Mouse (Mus musculus): Measurements from ENCODE around the gene Tenm2. TPM values are rescaled to one million over a fixed set of nuclear protein-coding genes. Genes with fewer than 3 reads are reported as not detected.

The Tenm2 gene
- polyA plus RNA-seq, 1 experiment from 2014 or later = 1.9 TPM

GRCm38 (mm10) chr11:36537573-36538133 is 698.1 kb downstream of the Tenm2 start:
- no peak overlapping the region for H3K27ac ChIP-seq (ENCODE audit: low read length)
- ATAC-seq (ENCODE audit: insufficient read depth, low FRiP score) = no peak
- H3K9ac ChIP-seq (ENCODE audit: low read length) = no peak overlapping the region
- no peak overlapping the region for H3K4me2 ChIP-seq (ENCODE audit: low read depth, low read length)
- H3K4me3 ChIP-seq (replicated peaks; ENCODE audit: low read length) = no peak overlapping the region
- H3K27me3 ChIP-seq (ENCODE audit: control insufficient read depth, insufficient read depth, low read length) = no peaks in the 10 kb centered on the region
- H3K36me3 ChIP-seq (ENCODE audit: control insufficient read depth, insufficient read depth, low read length) = no peaks in the 10 kb centered on the region
- WGBS = 80% methylated on average over 9 of the region's 9 CpGs
- no peaks in the 10 kb centered on the region for H3K4me1 ChIP-seq (ENCODE audit: control insufficient read depth, insufficient read depth, low read length)
- H3K9me3 ChIP-seq (replicated peaks; ENCODE audit: control insufficient read depth, low read length) = no peaks in the 10 kb centered on the region

DNA sequence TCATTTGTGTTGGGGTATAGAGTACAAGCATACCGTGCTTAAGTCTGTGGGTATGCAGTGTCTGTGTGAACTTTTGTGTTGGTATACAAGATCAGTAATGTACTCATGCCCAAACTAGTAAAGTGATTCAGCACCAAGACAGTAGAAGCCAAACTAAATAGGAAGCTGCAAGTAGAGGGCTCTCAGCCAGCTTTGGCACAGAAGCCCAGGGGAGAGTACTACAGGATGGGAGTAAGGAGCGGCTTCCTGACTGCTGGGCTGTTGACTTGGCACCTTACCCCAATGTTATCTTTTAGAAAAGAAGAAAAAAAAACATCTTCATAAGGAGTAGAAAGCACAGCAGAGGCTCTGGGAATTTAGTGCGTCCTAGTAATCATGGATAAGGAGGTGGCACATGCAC is 700.2 kb downstream of the Tenm2 start:
- H3K9me3 ChIP-seq (replicated peaks; ENCODE audit: control insufficient read depth, low read length) = no peaks in the 10 kb centered on the region
- no peak overlapping the region for H3K27ac ChIP-seq (ENCODE audit: low read length)
- 79% methylated on average over 3 of the region's 3 CpGs for WGBS
- H3K4me3 ChIP-seq (replicated peaks; ENCODE audit: low read length) = no peak overlapping the region
- H3K9ac ChIP-seq (ENCODE audit: low read length) = no peak overlapping the region
- H3K36me3 ChIP-seq (ENCODE audit: control insufficient read depth, insufficient read depth, low read length) = no peaks in the 10 kb centered on the region
- no peak for ATAC-seq (ENCODE audit: insufficient read depth, low FRiP score)
- H3K4me1 ChIP-seq (ENCODE audit: control insufficient read depth, insufficient read depth, low read length) = no peaks in the 10 kb centered on the region
- H3K27me3 ChIP-seq (ENCODE audit: control insufficient read depth, insufficient read depth, low read length) = no peaks in the 10 kb centered on the region
- no peak overlapping the region for H3K4me2 ChIP-seq (ENCODE audit: low read depth, low read length)

DNA sequence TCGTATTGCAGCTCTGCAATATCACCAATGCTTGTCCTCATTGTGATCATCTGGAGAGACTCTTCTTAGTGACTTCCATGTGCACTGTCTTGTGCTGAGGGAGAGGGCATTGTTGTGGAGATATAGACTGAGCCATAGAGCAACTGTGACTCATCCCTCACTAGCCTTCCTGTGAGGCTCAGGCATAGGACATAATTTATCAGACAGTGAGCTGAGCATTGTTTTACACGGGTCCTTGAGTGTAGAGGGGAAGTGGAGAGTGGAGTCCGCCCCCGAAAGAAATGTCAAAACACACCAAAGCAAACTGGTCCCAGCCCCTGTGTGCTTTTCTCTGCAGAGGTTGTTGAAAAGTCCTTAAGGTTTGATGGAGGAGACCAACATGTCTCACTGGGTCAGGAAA is 704.1 kb downstream of the Tenm2 start:
- Histone ChIP-seq H3K9ac (ENCODE audit: low read length) (no peak overlapping the region), H3K27ac (ENCODE audit: low read length) (no peak overlapping the region), H3K36me3 (ENCODE audit: control insufficient read depth, insufficient read depth, low read length) (no peaks in the 10 kb centered on the region), H3K4me1 (ENCODE audit: control insufficient read depth, insufficient read depth, low read length) (no peaks in the 10 kb centered on the region), H3K9me3 (replicated peaks; ENCODE audit: control insufficient read depth, low read length) (no peaks in the 10 kb centered on the region), H3K27me3 (ENCODE audit: control insufficient read depth, insufficient read depth, low read length) (no peaks in the 10 kb centered on the region), H3K4me2 (ENCODE audit: low read depth, low read length) (no peak overlapping the region), H3K4me3 (replicated peaks; ENCODE audit: low read length) (no peak overlapping the region)
- WGBS = 72% methylated on average over 4 of the region's 4 CpGs
- no peak for ATAC-seq (ENCODE audit: insufficient read depth, low FRiP score)

GRCm38 (mm10) chr11:36527509-36527908 is 708.3 kb downstream of the Tenm2 start:
- Histone ChIP-seq H3K9ac (ENCODE audit: low read length) (no peak overlapping the region), H3K9me3 (replicated peaks; ENCODE audit: control insufficient read depth, low read length) (no peaks in the 10 kb centered on the region), H3K27me3 (ENCODE audit: control insufficient read depth, insufficient read depth, low read length) (no peaks in the 10 kb centered on the region), H3K4me2 (ENCODE audit: low read depth, low read length) (no peak overlapping the region), H3K4me1 (ENCODE audit: control insufficient read depth, insufficient read depth, low read length) (no peaks in the 10 kb centered on the region), H3K27ac (ENCODE audit: low read length) (no peak overlapping the region), H3K36me3 (ENCODE audit: control insufficient read depth, insufficient read depth, low read length) (no peaks in the 10 kb centered on the region), H3K4me3 (replicated peaks; ENCODE audit: low read length) (no peak overlapping the region)
- 64% methylated on average over 4 of the region's 4 CpGs for WGBS
- ATAC-seq (ENCODE audit: insufficient read depth, low FRiP score) = no peak

DNA sequence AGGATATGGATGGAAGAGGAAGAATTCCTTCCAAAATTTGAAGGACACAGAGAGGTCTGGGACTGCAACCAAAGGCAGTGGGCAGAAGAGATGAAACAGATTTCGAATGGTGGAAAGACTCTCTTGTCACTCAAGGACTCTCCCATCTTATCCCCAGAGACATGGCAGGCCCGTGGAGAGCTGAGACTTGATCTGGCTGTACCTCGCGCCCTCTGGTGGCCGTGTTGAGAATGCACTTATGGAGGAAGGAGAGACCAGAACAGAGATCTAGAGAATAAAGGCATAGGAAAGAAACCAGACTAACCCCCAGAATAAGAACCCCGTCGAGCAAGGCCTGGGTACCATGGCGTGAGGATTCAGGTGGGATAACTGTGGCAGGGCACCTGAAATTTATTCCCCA is 709.4 kb downstream of the Tenm2 start:
- 14% methylated on average over 8 of the region's 8 CpGs for WGBS
- H3K27me3 ChIP-seq (ENCODE audit: control insufficient read depth, insufficient read depth, low read length) = no peaks in the 10 kb centered on the region
- H3K9ac ChIP-seq (ENCODE audit: low read length) = no peak overlapping the region
- no peaks in the 10 kb centered on the region for H3K4me1 ChIP-seq (ENCODE audit: control insufficient read depth, insufficient read depth, low read length)
- H3K4me2 ChIP-seq (ENCODE audit: low read depth, low read length) = no peak overlapping the region
- H3K36me3 ChIP-seq (ENCODE audit: control insufficient read depth, insufficient read depth, low read length) = no peaks in the 10 kb centered on the region
- H3K4me3 ChIP-seq (replicated peaks; ENCODE audit: low read length) = no peak overlapping the region
- no peak overlapping the region for H3K27ac ChIP-seq (ENCODE audit: low read length)
- no peak; the same call in 1 of the 2 replicates for ATAC-seq (ENCODE audit: insufficient read depth, low FRiP score)
- H3K9me3 ChIP-seq (replicated peaks; ENCODE audit: control insufficient read depth, low read length) = no peaks in the 10 kb centered on the region

GRCm38 (mm10) chr11:36512468-36512867 is 723.3 kb downstream of the Tenm2 start:
- no peaks in the 10 kb centered on the region for H3K4me1 ChIP-seq (ENCODE audit: control insufficient read depth, insufficient read depth, low read length)
- H3K36me3 ChIP-seq (ENCODE audit: control insufficient read depth, insufficient read depth, low read length) = no peaks in the 10 kb centered on the region
- no peak for ATAC-seq (ENCODE audit: insufficient read depth, low FRiP score)
- no peak overlapping the region for H3K4me3 ChIP-seq (replicated peaks; ENCODE audit: low read length)
- H3K9me3 ChIP-seq (replicated peaks; ENCODE audit: control insufficient read depth, low read length) = 0 out of 2 replicates have a peak, but pooled peaks cover 2% of the 10 kb centered on the region
- H3K27ac ChIP-seq (ENCODE audit: low read length) = no peak overlapping the region
- H3K27me3 ChIP-seq (ENCODE audit: control insufficient read depth, insufficient read depth, low read length) = no peaks in the 10 kb centered on the region
- WGBS = 56% methylated on average over 7 of the region's 7 CpGs
- no peak overlapping the region for H3K4me2 ChIP-seq (ENCODE audit: low read depth, low read length)
- H3K9ac ChIP-seq (ENCODE audit: low read length) = no peak overlapping the region

DNA sequence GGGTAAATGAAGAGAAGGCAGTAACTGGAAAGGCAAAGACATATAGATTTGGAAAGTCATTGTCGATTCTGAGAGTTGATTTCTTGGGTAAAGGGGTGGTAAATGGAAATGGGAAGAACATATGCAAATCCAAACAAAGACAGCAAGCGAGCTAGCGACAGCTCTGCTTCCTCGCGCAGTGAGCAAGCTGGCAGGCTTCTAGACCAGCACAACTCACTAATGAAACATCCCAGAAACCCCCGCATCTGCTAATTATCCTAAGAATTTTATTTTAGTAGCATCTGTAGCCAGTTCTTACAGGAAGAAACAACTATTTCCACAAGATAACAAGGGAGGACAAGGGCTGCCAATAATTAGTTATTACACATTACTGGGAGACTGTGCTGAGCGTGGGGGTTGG is 727.5 kb downstream of the Tenm2 start:
- Histone ChIP-seq H3K9ac (ENCODE audit: low read length) (no peak overlapping the region), H3K4me2 (ENCODE audit: low read depth, low read length) (no peak overlapping the region), H3K27me3 (ENCODE audit: control insufficient read depth, insufficient read depth, low read length) (no peaks in the 10 kb centered on the region), H3K27ac (ENCODE audit: low read length) (no peak overlapping the region), H3K4me3 (replicated peaks; ENCODE audit: low read length) (no peak overlapping the region), H3K4me1 (ENCODE audit: control insufficient read depth, insufficient read depth, low read length) (no peaks in the 10 kb centered on the region), H3K36me3 (ENCODE audit: control insufficient read depth, insufficient read depth, low read length) (no peaks in the 10 kb centered on the region), H3K9me3 (replicated peaks; ENCODE audit: control insufficient read depth, low read length) (0 out of 2 replicates have a peak, but pooled peaks cover 2% of the 10 kb centered on the region)
- no peak for ATAC-seq (ENCODE audit: insufficient read depth, low FRiP score)
- WGBS = 63% methylated on average over 7 of the region's 7 CpGs

GRCm38 (mm10) chr11:36494898-36495548 is 740.7 kb downstream of the Tenm2 start:
- Histone ChIP-seq H3K4me3 (replicated peaks; ENCODE audit: low read length) (no peak overlapping the region), H3K27me3 (ENCODE audit: control insufficient read depth, insufficient read depth, low read length) (no peaks in the 10 kb centered on the region), H3K9ac (ENCODE audit: low read length) (no peak overlapping the region), H3K4me2 (ENCODE audit: low read depth, low read length) (no peak overlapping the region), H3K9me3 (replicated peaks; ENCODE audit: control insufficient read depth, low read length) (no peaks in the 10 kb centered on the region), H3K27ac (ENCODE audit: low read length) (no peak overlapping the region), H3K36me3 (ENCODE audit: control insufficient read depth, insufficient read depth, low read length) (no peaks in the 10 kb centered on the region), H3K4me1 (ENCODE audit: control insufficient read depth, insufficient read depth, low read length) (no peaks in the 10 kb centered on the region)
- ATAC-seq (ENCODE audit: insufficient read depth, low FRiP score) = no peak
- 61% methylated on average over 9 of the region's 9 CpGs for WGBS

DNA sequence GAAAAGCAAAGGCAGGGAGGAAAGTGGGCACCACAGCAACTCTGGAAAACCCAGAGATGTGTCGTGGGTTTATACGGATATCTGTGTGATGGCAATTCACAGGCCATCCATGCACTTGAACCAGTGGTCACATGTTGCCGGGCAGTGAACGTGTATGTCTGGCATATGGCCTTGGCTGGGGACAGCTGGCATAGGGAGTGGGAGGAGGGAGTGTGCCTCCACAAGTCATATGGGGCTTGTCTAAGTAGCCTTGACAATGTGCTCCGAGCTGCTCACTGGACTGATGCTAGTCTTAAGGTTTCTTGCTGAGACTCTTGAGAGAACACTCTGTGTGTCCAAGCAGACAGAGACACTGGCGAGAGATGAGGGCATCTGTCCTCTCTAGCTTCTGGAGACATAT is 743.5 kb downstream of the Tenm2 start:
- Histone ChIP-seq H3K9ac (ENCODE audit: low read length) (no peak overlapping the region), H3K36me3 (ENCODE audit: control insufficient read depth, insufficient read depth, low read length) (no peaks in the 10 kb centered on the region), H3K9me3 (replicated peaks; ENCODE audit: control insufficient read depth, low read length) (no peaks in the 10 kb centered on the region), H3K4me1 (ENCODE audit: control insufficient read depth, insufficient read depth, low read length) (no peaks in the 10 kb centered on the region), H3K4me2 (ENCODE audit: low read depth, low read length) (no peak overlapping the region), H3K27ac (ENCODE audit: low read length) (no peak overlapping the region), H3K27me3 (ENCODE audit: control insufficient read depth, insufficient read depth, low read length) (no peaks in the 10 kb centered on the region), H3K4me3 (replicated peaks; ENCODE audit: low read length) (no peak overlapping the region)
- ATAC-seq (ENCODE audit: insufficient read depth, low FRiP score) = no peak
- 91% methylated on average over 6 of the region's 6 CpGs for WGBS
